Mouse (Mus musculus) c-Kit-positive CD71-positive TER-119-negative erythroid progenitor cells, embryonic 14.5 days (primary cell): ENCODE measurements at regions not wholly inside any gene's neighbourhood (a gene's known extent, or its start where the extent isn't known, plus 50 kb on each side); places are given as distances from the start of the nearest gene placed in this dataset.

ENCODE experiments used
- DNase-seq: peaks from one replicate; pipeline ENCODE4 v3.0.0-alpha.2; 2013; ENCODE audit warnings: low read depth

DNA sequence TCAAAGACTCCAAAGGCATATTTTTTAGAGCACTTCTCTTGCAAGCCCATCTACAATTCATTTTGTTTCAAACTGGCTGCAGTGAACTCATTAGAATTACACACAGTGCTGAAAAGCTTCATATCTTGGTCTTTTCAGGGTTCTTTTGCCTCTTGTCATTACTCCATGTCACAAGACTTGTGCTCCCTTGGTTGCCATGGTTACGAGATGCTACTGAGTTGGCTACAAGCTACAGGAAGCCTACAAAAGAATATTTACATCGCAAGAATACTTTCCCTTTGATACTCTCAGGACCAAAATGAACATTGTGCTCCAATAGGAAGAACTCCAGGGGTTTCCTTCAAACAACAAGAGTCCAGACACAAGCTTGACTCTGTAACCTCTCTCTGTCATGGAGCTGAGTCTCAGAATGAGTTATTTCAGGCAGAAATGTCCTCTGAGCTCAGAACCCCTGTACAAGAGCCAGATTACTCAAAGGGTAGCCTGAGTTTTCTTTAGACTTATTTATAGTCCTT is 545.2 kb upstream of the Adamts9 start:
- DNase-seq = no peak

DNA sequence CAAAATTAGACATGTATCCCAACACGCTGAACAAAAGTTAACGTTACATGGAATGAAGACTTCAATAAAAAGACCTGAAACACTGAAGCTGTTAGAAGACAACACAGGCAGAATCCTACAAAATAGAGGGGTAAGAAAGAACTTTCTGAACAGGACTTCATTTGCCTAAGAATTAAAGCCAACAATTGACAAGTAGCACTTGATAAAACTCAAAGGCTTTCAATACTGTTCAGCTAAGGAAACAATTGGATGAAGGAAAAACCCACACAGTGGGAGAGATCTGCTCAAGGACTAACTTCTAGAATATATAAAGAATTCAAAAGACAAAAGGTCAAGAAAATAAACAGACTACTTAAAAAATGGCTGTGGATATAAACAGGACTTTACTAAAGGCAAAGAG is 535.2 kb upstream of the Adamts9 start:
- no peak for DNase-seq

DNA sequence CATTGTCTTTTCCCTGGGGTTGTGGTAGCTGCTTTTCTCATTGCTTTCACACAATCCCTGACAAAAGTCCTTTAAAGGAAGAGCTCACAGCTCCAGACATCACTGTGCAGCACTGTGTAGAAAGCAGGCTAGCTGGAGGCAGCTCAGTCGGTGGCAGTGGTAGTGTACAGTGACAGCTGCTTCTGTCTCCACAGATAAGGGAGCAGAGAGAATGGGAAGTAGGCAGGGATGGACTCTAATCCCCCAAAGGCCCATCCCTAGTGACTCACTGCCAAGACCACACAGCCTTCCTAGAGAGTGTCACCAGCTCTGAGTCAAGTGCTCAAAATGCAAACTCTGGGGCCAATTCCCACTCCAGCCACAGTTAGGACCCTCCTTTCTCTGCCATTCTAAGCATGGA is 531.7 kb upstream of the Adamts9 start:
- no peak for DNase-seq

DNA sequence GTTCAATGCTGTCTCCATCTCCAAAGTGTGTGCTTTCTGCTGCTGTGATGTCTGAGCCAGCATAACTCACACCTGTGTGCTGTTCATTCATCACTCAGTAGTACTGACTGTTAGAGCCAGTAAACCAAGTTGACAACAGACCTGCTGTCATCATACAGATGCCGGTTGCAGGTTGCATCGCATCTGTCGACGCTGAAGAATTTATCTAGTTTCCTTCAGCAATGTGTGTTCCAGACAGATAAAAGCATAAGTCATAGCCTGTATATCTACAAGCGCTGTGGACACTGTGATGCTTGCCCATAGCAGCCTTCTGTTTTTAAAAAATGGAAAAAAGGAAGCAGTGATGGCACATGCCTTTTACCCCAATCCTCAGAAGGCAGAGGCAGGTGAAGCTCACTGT is 524.6 kb upstream of the Adamts9 start:
- DNase-seq = peak; percentile 7

DNA sequence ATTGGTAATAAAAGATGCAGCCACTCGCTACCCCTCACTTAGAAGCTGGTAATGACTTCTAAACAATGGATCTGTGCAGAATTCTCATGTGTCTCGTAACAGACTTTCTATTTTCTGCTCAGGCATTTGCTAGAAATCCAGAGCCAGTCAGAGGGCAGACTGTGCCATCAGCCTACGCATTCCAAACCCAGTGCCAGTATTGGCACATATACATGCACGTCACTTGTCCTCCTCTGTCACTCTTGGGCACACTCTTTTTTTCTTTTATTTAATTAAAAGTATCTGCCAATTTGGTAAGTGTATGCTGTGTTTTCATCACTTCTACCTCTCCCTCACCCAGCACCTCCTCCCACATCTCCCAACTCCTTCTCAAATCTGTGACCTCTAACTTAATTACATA is 519.6 kb upstream of the Adamts9 start:
- no peak for DNase-seq

DNA sequence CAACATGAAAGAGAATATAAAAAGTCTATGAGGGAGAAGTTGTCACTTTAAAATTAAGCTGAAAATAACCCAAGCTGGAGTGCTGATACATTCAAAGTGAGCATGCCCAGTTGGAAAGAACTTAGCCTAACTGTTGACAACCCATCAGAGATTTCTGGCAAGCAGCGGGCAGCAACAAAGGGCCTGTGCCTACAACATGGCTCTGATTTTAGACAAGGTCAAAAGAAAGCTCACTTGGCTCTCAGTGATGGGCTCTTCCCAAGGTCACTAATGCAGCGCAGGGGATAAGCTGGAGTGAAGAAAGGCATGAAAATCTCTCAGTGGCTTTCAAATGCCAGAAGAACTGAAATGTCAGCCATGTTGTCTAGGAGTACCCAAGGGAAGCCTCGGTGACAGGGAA is 518.1 kb upstream of the Adamts9 start:
- DNase-seq = no peak

DNA sequence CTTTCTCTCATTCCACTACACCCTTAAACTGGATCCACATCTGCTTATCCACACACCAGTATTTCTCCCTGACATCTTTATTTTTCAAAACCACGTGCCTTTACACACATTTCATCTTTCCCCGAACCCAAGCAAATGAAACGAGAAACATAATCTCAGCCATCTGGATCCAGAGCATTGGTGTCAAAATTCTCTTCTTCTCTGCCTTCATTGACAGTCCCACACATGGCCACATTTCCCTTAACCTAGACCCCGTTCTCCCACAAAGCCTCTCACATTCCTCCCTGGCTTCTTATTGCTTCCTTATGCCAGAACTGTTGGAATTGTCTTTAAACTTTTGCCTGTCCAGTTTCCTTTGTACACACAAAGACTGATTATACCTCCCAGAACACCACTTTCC is 514.3 kb upstream of the Adamts9 start:
- no peak for DNase-seq

DNA sequence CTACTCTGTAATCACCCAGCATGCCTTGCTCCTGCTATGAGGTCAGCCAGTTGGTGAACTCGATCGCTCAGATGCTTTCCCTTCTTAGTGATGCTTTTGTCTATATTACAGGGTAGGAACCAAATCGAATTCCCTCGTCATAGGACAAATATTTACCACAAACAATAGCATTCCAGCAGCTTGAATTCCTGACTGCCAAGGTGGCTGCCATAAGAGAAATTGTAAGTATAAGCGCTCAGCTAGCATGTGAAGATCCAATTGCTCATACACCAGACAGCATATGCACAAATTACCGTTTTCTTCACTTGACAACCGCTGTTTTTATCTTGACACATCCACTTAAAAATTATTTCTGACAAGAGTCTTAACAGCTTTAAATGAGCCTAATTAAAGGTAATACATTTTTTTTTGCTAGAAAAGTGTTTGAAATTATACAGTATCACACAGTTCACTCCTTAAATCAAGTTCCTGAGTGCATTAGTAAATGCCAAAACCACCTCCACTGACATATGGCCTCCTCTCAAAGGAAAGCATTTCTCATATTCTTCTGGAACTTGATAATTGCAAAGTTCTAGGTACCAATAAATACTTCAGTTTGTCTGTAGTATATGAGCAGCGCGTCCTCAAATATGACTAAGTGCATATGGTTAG is 513.2 kb upstream of the Adamts9 start:
- no peak for DNase-seq

DNA sequence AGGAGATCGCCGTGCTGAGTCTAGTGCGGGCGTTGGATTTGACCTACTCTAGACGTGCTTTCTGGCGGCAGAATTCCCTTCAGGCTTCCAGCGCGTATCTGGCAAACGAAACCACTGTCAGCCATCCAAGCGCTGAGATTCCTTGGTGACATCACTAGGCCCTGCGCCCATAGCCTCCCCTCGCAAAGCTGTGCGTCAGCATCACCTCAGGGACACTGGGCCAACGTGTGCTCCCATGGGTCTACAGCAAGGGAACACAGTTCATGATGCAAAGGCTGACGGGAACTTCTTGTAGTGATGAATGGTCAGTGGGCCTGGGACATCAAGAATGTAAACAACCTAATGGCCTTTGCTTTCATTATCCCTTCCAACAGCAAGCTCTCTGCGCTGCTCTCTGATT is 502.3 kb upstream of the Adamts9 start:
- DNase-seq = no peak

DNA sequence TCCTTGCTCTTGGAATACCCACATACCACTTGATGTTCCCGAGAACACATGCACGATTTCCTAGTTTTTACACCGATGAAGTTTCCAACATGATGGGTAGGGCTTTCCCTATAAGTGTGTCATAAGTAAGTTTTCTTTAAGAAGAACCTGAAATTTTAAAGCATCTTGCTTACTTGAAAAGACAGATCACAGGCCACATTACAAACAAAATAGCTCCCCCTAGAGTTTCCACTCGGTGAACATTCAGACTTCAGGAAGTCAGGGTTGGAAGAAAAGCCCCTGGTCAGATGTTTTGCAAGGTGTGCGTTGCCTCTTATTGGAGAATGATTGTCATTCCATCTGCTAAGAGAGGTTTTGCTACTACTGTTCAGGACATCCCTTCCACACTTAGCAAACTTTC is 501.8 kb upstream of the Adamts9 start:
- no peak for DNase-seq

DNA sequence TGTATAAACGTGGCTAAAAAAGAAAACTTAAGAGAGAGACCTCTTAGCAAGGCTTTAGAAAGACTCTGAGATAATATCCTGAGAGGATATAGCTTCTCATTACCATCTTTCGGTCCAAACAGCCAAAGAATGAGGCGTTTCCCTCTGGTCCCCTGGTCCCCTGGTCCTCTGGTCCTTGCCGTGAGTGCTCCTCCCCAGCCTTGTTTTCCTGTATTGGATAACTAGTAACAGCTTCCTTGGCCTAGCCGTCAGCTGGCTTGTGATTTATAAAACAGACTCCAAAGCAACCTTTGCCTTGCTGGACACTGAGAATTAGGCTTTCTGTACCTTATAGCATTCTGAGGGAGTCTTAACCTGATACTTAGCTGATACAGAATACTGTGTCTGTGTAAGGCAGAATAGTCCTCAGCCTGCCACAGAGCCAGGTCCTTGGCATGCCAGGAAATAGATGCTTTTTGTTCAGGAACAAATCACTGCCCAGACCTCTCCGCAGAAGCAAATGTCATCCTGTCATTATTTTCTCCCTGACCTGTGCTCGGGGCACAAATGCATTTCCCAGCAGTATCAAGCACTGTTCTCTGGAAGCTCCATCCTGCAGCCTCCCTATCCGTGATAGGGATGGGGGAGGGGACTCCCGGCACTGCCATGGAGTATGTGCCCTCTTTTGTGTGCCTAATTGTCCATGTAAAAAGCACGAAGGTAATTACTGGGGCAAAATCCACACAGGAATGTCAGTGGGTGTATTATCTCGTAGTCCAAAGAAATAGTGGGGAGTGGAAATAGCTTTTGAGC is 500.7 kb upstream of the Adamts9 start:
- DNase-seq = no peak

DNA sequence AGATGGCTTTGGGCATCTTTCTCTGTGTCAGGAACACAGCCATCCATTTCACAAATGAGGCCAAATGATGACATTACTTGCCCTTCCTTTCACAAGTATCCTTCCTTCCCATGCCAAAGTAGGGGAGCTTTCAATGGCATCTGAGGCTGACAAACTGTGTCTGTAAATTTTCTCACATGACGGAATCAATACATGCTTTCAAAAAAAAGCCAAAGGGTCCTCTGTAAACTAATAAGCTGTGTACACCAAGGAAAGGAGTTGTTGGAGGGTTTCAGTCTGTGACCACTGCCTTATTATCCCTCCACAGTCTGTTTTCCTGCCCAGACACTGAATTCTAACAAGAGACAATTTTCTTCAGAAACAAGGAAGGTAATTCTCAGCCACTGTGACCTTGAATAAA is 490.2 kb upstream of the Adamts9 start:
- DNase-seq = no peak

DNA sequence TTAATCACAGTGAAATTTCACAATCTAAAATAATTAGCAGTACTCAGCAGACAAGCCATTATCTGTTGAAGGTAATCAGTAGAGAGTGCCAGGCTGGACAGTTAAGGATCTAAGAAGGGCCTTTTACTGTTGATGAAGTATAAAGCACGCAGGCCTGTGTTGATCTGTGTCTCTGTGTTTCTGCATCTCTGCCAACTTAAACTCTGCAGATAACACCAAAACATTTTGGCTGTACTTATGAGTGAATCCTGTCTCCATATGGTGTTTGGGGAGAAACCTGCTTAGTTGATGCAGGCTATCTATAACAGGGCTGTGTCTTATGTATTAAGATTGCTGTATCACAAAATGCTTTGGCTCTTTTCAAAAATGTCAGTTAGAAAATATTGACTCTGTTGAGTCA is 482.8 kb upstream of the Adamts9 start:
- DNase-seq = no peak

DNA sequence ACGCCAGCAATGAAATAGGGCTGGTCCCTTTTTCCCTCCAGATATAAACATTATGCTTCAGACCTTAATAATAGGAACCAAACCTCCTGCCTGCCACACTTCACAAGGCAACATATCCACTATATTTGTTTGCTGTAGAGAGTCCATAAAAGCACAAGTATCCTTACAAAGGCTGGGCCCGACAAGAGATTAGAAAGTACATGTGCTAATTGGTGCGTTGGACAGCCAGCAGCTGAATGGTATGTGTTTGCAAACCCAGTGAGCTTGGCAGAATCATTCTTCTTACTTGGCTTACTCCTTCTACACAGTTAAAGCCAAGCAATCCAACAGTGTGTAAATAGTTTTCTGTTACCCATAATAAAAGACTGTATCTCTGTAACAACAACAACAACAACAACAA is 479.6 kb upstream of the Adamts9 start:
- DNase-seq = no peak

DNA sequence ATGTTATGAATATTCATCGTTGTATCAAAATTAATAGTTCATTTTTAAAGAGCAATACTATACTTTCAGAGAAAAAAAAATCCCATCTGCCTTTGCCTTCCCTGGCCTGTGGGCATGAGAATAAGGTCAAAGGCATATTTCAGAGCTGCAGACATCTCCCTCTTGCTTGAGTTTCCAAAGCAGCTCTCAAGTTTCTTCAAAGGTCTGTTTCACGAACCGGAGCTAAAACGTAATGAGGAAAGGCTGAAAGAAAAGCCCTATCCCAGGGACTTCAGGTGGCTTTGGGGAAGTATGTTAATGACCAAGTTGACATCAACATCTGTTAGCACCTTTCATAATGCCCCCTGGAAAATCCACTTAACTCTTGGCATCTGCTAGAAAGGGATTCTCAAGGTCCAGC is 479.0 kb upstream of the Adamts9 start:
- no peak for DNase-seq

DNA sequence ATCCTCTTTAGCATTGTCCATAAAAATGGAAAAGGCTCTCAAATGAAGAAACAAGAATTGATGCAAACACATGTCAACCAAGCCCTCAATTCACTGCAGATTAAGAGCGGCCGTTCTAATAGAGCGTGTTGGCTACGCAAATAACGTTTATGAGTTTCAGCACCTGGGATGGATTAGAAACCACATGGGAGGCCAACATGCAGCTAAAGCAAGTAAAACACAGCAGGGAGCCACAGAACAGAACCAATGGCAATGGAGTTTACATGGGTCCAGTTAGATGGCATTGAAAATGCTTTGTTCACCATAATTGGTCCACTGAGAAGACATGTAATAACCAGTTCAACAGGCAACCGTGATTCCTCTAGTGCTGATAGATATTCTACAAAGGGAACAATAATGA is 474.3 kb upstream of the Adamts9 start:
- no peak for DNase-seq

DNA sequence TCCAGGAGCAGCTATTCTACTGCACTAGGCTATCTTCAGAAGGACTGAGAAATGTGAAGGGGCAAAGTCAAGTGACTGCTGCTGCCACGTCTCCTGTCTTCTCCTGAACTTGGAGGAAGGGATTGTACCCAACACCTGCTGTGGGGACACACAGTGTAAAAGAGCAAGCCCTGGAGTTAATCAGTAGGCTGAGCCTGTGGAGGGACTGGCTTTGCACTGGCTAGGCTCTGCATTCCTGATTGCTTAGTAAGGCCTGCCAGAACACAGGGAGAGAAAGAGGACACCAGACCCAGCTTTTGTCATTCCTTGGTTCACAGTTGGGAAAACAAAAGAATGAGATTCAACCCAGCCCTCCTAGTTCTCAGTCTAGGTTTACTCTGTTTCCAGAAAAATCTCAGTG is 472.7 kb upstream of the Adamts9 start:
- no peak for DNase-seq

DNA sequence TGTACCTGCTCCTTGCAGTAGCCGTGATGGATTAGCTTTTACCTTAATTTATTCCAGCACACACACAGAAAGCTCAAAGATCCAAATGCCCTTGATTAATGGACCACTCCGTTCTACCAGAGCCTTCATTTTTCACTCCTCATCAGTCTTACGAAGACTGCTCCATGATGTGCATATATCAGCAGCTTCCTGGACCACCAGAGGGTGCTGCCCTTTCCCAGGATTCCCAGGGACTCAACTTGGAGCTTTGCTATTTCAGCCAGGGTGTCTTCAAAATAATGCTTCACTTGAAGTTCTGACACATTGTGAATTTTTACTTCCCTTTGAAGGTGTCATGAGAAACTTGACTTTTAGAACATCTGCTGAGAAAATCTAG is 467.8 kb upstream of the Adamts9 start:
- DNase-seq = no peak

DNA sequence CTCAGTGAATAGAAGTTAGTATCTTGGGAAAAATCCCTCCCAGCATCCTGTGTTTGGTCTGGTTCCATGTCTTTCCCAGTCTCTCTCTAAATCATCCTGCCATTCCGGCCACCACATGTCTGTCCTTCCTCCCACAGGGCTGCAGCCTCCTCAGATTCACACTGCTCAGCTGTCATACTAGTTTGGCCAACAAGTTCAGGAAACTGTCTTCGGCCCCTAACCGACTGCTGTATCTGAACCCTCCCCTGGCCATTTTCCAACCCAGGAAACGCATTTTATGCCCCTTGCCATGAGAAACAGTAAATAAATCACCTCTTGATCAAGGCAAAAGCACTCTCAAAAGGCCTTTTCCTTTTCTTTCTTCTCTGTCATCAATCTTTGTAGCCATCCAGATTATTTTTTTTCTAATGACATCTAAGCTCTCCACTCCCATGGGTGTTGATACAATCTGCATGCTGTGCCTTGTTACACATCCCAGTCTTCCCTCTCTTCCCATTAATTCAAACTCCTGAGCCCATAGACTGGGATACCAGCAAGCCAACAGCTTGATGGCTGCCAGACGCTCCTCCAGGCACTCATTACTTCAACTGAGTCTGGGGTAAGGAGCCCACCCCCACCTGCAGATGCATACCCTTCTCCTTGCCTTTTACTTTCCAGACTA is 467.3 kb upstream of the Adamts9 start:
- DNase-seq = no peak

DNA sequence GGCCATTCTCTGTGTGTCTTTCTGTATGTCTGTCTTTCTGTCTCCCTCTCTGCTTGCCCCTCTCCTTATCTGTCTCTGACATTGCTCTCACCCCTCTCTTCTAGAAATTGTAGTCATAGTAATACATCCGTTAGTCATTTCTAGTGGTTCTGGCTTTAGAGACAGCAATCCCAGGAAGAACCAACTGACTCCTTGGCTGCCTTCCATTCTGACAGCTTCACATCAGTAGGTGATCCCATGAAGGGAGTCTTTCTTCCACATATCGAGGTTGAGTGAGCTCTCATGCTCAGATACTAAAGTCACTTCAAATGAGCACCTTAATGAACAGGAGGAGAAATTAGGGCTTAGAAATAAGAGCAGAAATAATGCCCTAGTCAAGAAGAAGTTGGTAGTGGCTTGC is 455.3 kb upstream of the Adamts9 start:
- no peak for DNase-seq

DNA sequence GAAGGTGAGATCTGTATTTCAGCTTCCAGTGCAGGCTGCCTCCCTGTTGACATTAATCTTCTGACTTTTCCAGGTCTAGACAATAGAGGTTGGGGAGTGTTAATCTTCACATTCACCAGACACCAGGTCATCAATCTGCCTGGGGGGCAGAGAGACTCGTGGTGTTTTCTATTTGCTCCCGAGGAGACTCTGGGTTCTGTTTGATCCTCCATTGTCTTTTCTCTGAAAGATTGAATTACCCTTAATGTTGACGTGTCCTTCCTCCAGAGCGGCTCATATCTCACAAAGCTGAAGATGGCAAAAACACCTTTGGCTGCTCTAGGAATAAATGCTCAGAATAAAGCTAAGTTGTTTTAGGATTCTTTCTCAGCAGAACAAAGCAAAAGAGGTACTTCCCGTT is 453.8 kb upstream of the Adamts9 start:
- no peak for DNase-seq

DNA sequence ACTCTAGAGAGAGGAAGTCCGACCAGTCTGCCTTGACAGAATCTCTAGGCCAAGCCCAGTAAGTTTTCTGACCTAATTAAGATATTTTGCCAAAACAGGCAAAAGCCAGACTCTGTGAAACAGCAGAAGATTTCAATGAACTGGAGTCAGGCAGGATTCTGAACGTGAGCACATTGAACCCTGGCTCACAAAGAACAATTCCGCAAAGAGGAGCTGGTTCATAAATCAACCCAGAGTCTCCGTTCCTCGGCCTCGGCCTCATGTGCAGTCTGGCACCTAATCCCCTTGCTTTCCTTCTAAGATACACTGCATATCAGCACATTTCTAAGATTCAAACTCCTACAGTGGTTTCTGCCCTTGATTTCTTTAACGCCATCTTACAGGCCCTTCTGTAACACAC is 452.7 kb upstream of the Adamts9 start:
- no peak for DNase-seq

DNA sequence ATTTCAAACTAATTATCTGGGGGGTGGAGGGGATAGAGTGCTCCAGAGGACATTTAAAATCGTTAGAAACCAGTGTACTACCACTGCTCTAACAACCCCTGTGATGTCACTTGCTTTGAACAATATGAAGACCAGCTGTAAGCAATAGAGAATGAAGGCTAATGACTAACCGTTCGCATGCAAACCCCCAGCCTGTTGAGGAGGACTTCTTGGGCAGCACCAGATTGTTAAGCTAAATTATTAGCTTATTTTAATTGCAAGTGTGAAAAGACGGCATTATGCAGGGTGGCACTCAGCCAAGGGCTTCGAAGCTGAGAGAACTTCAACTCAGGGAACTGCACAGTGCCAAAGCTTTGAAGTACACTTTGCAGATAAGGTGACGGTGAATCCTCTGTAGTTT is 452.0 kb upstream of the Adamts9 start:
- no peak for DNase-seq
